Mouse (Mus musculus) spleen, postnatal 10 days (tissue): ENCODE results near the gene Zbtb7a.

Source experiments
- DNase-seq, 2 experiments: peaks; one replicate each; pipeline ENCODE4 v3.0.0; 2021 to 2022; ENCODE audit warnings: low spot score in 2 of 2

The Zbtb7a gene

GRCm38 (mm10) chr10:81134966-81135681 lies at the start of gene Zbtb7a:
TSS of gene Zbtb7a (plus strand) at chr10:81135220.
- peak; percentile 74 to 80 for DNase-seq

GRCm38 (mm10) chr10:81087021-81087420 lies 48.0 kb upstream of the Zbtb7a start:
- peak in 1 of 2 experiments; percentile 53 for DNase-seq

- no peak for DNase-seq
Measured at GRCm38 (mm10) chr10:81089216-81089615, 45.8 kb upstream of the Zbtb7a start.

- no peak for DNase-seq
Measured at GRCm38 (mm10) chr10:81090621-81091020, 44.4 kb upstream of the Zbtb7a start.

GRCm38 (mm10) chr10:81092465-81093250 lies 42.4 kb upstream of the Zbtb7a start:
- DNase-seq = peak in 1 of 2 experiments; percentile 40

GRCm38 (mm10) chr10:81094931-81095678 lies 39.9 kb upstream of the Zbtb7a start:
- no peak for DNase-seq

GRCm38 (mm10) chr10:81105565-81106112 lies 29.4 kb upstream of the Zbtb7a start, which contains the start of gene Map2k2:
TSS of gene Map2k2 (plus strand) at chr10:81105915.
- DNase-seq = peak; percentile 96 to 98

- peak; percentile 91 to 94 for DNase-seq
Measured at GRCm38 (mm10) chr10:81106113-81106721, 28.8 kb upstream of the Zbtb7a start.

GRCm38 (mm10) chr10:81112946-81113345 lies 22.1 kb upstream of the Zbtb7a start:
- no peak for DNase-seq

- DNase-seq = no peak
Measured at GRCm38 (mm10) chr10:81119625-81120024, 15.4 kb upstream of the Zbtb7a start.

- DNase-seq = no peak
Measured at GRCm38 (mm10) chr10:81120650-81121049, 14.4 kb upstream of the Zbtb7a start.

GRCm38 (mm10) chr10:81122889-81123288 lies 12.1 kb upstream of the Zbtb7a start:
- no peak for DNase-seq

- no peak for DNase-seq
Measured at GRCm38 (mm10) chr10:81123500-81123899, 11.5 kb upstream of the Zbtb7a start.

GRCm38 (mm10) chr10:81134181-81134587 lies 836 bp upstream of the Zbtb7a start:
- DNase-seq = peak; percentile 75 to 88

- DNase-seq = peak; percentile 82 to 85
Measured at GRCm38 (mm10) chr10:81135831-81136705, 1.0 kb downstream of the Zbtb7a start.

- peak; percentile 83 to 84 for DNase-seq
Measured at GRCm38 (mm10) chr10:81136706-81137231, 1.7 kb downstream of the Zbtb7a start.

GRCm38 (mm10) chr10:81137252-81138130 lies 2.5 kb downstream of the Zbtb7a start:
- peak; percentile 99 to 100 for DNase-seq

GRCm38 (mm10) chr10:81138131-81138782 lies 3.2 kb downstream of the Zbtb7a start:
- DNase-seq = peak in 1 of 2 experiments; percentile 49
